Mouse (Mus musculus): Measurements from ENCODE around the gene Habp2. TPM values are rescaled to one million over a fixed set of nuclear protein-coding genes. Genes with fewer than 3 reads are reported as not detected.

Habp2 gene
- polyA plus RNA-seq, 1 experiment from 2014 or later, result 0.08 TPM

GRCm38 (mm10) chr19:56300835-56301234 is 13.9 kb downstream of the Habp2 start:
- no peak for ATAC-seq (ENCODE audit: low FRiP score)
- Histone ChIP-seq H3K27me3 (no peaks in the 10 kb centered on the region), H3K4me1 (peaks cover 4% of the 10 kb centered on the region; the same call in 1 of the 2 replicates), H3K27ac (no peak overlapping the region), H3K4me3 (no peak overlapping the region), H3K36me3 (no peaks in the 10 kb centered on the region), H3K4me2 (replicated peaks) (no peak overlapping the region), H3K9me3 (replicated peaks) (no peaks in the 10 kb centered on the region), H3K9ac (no peak overlapping the region)
- WGBS, result 59% methylated on average over 11 of the region's 11 CpGs

GRCm38 (mm10) chr19:56316531-56316930 is 29.6 kb downstream of the Habp2 start:
- Histone ChIP-seq H3K4me3 (no peak overlapping the region), H3K36me3 (no peaks in the 10 kb centered on the region), H3K27ac (no peak overlapping the region), H3K4me1 (peaks cover 14% of the 10 kb centered on the region), H3K4me2 (replicated peaks) (no peak overlapping the region), H3K27me3 (no peaks in the 10 kb centered on the region; the same call in 1 of the 2 replicates), H3K9me3 (replicated peaks) (no peaks in the 10 kb centered on the region), H3K9ac (no peak overlapping the region)
- WGBS, result 87% methylated on average over 3 of the region's 3 CpGs
- no peak for ATAC-seq (ENCODE audit: low FRiP score)

DNA sequence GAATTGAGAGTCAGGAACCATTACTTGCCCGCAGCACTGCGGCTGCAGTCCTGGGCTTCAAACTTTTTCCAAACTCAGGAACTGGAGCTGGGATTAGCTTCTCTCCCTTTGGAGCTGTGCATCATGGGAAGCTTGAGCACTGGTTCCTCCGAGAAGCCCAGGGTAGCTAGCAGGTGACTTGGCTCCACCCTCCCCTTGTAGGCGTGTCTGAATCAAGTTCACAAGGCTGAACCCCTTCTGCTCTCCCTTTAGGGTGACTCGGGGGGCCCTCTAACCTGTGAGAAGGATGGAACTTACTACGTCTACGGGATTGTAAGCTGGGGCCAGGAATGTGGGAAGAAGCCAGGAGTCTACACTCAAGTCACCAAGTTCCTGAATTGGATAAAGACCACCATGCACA is 32.3 kb downstream of the Habp2 start:
- no peak overlapping the region for H3K4me3 ChIP-seq
- H3K9ac ChIP-seq, result no peak overlapping the region
- H3K36me3 ChIP-seq, result no peaks in the 10 kb centered on the region
- peaks cover 14% of the 10 kb centered on the region for H3K4me1 ChIP-seq
- H3K27ac ChIP-seq, result no peak overlapping the region
- ATAC-seq (ENCODE audit: low FRiP score), result no peak
- no peaks in the 10 kb centered on the region for H3K9me3 ChIP-seq (replicated peaks)
- no peak overlapping the region for H3K4me2 ChIP-seq (replicated peaks)
- 88% methylated on average over 7 of the region's 7 CpGs for WGBS
- no peaks in the 10 kb centered on the region; the same call in 1 of the 2 replicates for H3K27me3 ChIP-seq

GRCm38 (mm10) chr19:56319629-56320028 is 32.7 kb downstream of the Habp2 start:
- Histone ChIP-seq H3K27ac (no peak overlapping the region), H3K27me3 (no peaks in the 10 kb centered on the region; the same call in 1 of the 2 replicates), H3K4me2 (replicated peaks) (no peak overlapping the region), H3K9ac (no peak overlapping the region), H3K4me1 (peaks cover 14% of the 10 kb centered on the region), H3K36me3 (no peaks in the 10 kb centered on the region), H3K4me3 (no peak overlapping the region), H3K9me3 (replicated peaks) (no peaks in the 10 kb centered on the region)
- 95% methylated on average over 6 of the region's 6 CpGs for WGBS
- ATAC-seq (ENCODE audit: low FRiP score), result no peak

DNA sequence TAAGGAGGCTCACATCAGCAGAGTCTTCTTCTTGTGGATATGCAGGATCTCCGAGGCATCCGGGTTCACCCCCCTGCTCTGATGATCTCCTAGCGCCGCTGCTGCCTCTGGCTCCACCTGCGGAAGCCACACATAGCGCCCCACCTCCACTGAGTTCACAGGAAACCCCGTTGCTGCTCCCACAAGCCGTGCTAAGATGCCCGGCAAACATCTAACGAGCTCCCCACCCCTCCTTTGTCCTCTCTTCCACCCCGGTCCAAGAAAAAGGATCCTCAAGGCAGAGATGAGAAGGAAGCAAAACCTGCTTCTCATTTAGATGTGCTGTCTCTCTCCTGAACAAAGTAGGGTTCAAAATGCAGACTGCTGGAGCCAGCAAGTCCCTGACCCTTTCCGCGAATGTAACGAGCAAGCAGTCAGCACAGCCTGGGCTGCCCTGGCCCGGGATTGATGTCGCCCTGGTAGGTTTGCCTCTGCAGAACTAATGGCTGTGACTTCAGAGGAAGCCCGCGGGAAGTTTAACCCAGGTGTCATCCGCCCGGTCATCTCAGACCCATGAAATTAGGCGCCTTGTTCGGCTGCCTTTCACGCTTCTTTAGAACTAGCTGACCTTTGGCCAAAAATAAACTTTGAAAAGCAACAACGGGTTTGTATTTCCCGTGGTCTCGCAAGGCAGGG is 33.4 kb downstream of the Habp2 start:
- no peak for ATAC-seq (ENCODE audit: low FRiP score)
- Histone ChIP-seq H3K4me2 (replicated peaks) (peak overlapping the region; percentile 17), H3K27ac (no peak overlapping the region), H3K9me3 (replicated peaks) (no peaks in the 10 kb centered on the region), H3K4me1 (peaks cover 14% of the 10 kb centered on the region), H3K36me3 (no peaks in the 10 kb centered on the region), H3K9ac (no peak overlapping the region), H3K4me3 (no peak overlapping the region), H3K27me3 (peaks cover 1% of the 10 kb centered on the region; the same call in 1 of the 2 replicates)
- 17% methylated on average over 26 of the region's 26 CpGs for WGBS

GRCm38 (mm10) chr19:56321303-56321920 is 34.5 kb downstream of the Habp2 start:
- Histone ChIP-seq H3K36me3 (no peaks in the 10 kb centered on the region), H3K9ac (no peak overlapping the region), H3K27ac (no peak overlapping the region), H3K27me3 (peaks cover 2% of the 10 kb centered on the region; the same call in 1 of the 2 replicates), H3K9me3 (replicated peaks) (no peaks in the 10 kb centered on the region), H3K4me1 (peaks cover 24% of the 10 kb centered on the region), H3K4me2 (replicated peaks) (no peak overlapping the region), H3K4me3 (no peak overlapping the region)
- no peak for ATAC-seq (ENCODE audit: low FRiP score)
- WGBS, result 78% methylated on average over 12 of the region's 12 CpGs

- no peak overlapping the region for H3K4me2 ChIP-seq (replicated peaks)
- no peak overlapping the region for H3K4me3 ChIP-seq
- H3K27ac ChIP-seq, result no peak overlapping the region
- 56% methylated on average over 10 of the region's 10 CpGs for WGBS
- H3K9ac ChIP-seq, result no peak overlapping the region
- ATAC-seq (ENCODE audit: low FRiP score), result no peak
- peaks cover 16% of the 10 kb centered on the region for H3K4me1 ChIP-seq
- H3K27me3 ChIP-seq, result 0 out of 2 replicates have a peak, but pooled peaks cover 2% of the 10 kb centered on the region
- no peaks in the 10 kb centered on the region for H3K9me3 ChIP-seq (replicated peaks)
- no peaks in the 10 kb centered on the region for H3K36me3 ChIP-seq
Measured at GRCm38 (mm10) chr19:56325676-56326075, 38.7 kb downstream of the Habp2 start.

- H3K4me1 ChIP-seq, result peaks cover 11% of the 10 kb centered on the region
- H3K27ac ChIP-seq, result no peak overlapping the region
- WGBS, result 42% methylated on average over 21 of the region's 21 CpGs
- no peak; the same call in 1 of the 2 replicates for ATAC-seq (ENCODE audit: low FRiP score)
- H3K27me3 ChIP-seq, result 0 out of 2 replicates have a peak, but pooled peaks cover 2% of the 10 kb centered on the region
- H3K9me3 ChIP-seq (replicated peaks), result no peaks in the 10 kb centered on the region
- H3K36me3 ChIP-seq, result no peaks in the 10 kb centered on the region
- no peak overlapping the region for H3K4me3 ChIP-seq
- peak overlapping the region; percentile 27; the same call in 1 of the 2 replicates for H3K9ac ChIP-seq
- H3K4me2 ChIP-seq (replicated peaks), result 0 out of 2 replicates have a peak overlapping the region, but pooled peaks have one; percentile 9
Measured at GRCm38 (mm10) chr19:56326243-56326855, 39.4 kb downstream of the Habp2 start.

DNA sequence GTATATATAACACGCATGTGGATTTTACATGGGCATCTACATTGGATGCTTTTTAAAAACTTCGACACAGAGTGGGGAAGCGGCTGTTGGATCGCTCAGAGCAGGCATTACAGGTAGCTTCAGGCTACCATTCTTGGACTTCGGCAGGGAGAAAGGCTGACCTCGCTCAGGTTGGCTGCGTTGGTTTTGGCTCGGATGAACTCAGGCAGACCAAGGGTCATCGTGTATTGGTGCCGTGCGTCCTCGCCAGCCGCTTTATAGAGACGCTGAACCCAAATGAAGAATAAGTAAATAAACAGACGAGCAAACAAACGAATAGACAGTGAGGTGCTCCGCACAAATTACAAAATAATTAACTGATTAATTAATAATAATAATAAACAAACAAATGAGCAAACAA is 49.4 kb downstream of the Habp2 start:
- Histone ChIP-seq H3K36me3 (no peaks in the 10 kb centered on the region), H3K27ac (no peak overlapping the region), H3K27me3 (no peaks in the 10 kb centered on the region), H3K4me3 (no peak overlapping the region), H3K9ac (no peak overlapping the region), H3K4me1 (no peaks in the 10 kb centered on the region), H3K4me2 (replicated peaks) (no peak overlapping the region), H3K9me3 (replicated peaks) (no peaks in the 10 kb centered on the region)
- ATAC-seq (ENCODE audit: low FRiP score), result no peak
- 92% methylated on average over 17 of the region's 17 CpGs for WGBS

- Histone ChIP-seq H3K4me3 (no peak overlapping the region), H3K27me3 (peaks cover under 1% of the 10 kb centered on the region; the same call in 1 of the 2 replicates), H3K4me1 (no peaks in the 10 kb centered on the region), H3K27ac (no peak overlapping the region), H3K36me3 (no peaks in the 10 kb centered on the region), H3K9me3 (replicated peaks) (no peaks in the 10 kb centered on the region), H3K9ac (no peak overlapping the region), H3K4me2 (replicated peaks) (no peak overlapping the region)
- 84% methylated on average over 12 of the region's 12 CpGs for WGBS
- ATAC-seq (ENCODE audit: low FRiP score), result no peak
Measured at GRCm38 (mm10) chr19:56336826-56337225, 49.9 kb downstream of the Habp2 start.

- 95% methylated on average over 8 of the region's 8 CpGs for WGBS
- H3K4me1 ChIP-seq, result peaks cover 10% of the 10 kb centered on the region
- no peak overlapping the region for H3K9ac ChIP-seq
- peaks cover 19% of the 10 kb centered on the region for H3K27me3 ChIP-seq
- no peaks in the 10 kb centered on the region for H3K36me3 ChIP-seq
- no peak overlapping the region for H3K4me2 ChIP-seq (replicated peaks)
- no peak overlapping the region for H3K27ac ChIP-seq
- no peak for ATAC-seq (ENCODE audit: low FRiP score)
- no peaks in the 10 kb centered on the region for H3K9me3 ChIP-seq (replicated peaks)
- no peak overlapping the region for H3K4me3 ChIP-seq
Measured at GRCm38 (mm10) chr19:56342006-56342405, 55.1 kb downstream of the Habp2 start.

- WGBS, result 32% methylated on average over 26 of the region's 26 CpGs
- Histone ChIP-seq H3K36me3 (no peaks in the 10 kb centered on the region), H3K4me3 (no peak overlapping the region), H3K9ac (peak overlapping the region; percentile 24; the same call in 1 of the 2 replicates), H3K27ac (no peak overlapping the region), H3K4me2 (replicated peaks) (peak overlapping the region; percentile 31), H3K4me1 (peaks cover 10% of the 10 kb centered on the region), H3K9me3 (replicated peaks) (no peaks in the 10 kb centered on the region), H3K27me3 (peaks cover 19% of the 10 kb centered on the region)
- peak; percentile 57 for ATAC-seq (ENCODE audit: low FRiP score)
Measured at GRCm38 (mm10) chr19:56343869-56344563, 57.1 kb downstream of the Habp2 start.
